Mouse (Mus musculus): ENCODE measurements around the gene Olfr314.
"Not testable (repeated sequence)": the region's sequence is repeated elsewhere in the genome, so short reads cannot be mapped to it uniquely, and the experiment has no call there.

Olfr314 gene

DNA sequence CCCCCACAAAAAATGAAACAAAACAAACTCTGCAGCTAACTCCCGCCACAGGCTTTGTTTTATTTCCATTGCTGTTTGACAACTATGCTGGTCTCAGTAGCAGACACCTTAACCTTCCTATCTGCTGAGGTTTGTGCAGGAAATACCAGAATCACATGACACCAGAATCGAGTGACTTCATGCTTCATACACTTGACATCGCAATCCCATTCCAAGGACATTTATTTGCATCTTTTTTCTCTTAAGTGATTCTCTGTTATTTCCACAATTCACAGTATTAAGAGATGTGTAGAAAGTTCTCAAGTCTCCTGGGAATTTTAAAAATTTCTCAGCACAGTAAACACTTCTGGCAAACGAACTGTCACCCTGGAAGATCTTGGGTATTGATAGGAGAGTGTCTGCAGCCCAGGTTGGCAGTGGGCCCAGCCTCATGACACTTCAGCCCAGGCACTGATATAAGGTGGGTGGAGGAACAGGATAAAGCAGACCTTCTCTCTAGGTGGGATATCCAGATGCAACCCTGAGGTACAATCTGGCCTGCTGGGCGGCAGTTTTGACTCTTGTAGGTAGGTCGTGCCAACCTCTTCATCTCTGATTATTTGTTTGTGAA, at the start of gene Olfr314:
Gene Olfr314, plus strand, starts transcription at position 473 of the 610 bp plus-strand sequence.
- DNase-seq (ENCODE audit: inconsistent ontology term), result no peak

GRCm38 (mm10) chr11:58733372-58733771, 49.4 kb upstream of the Olfr314 start:
- no peak for DNase-seq (ENCODE audit: inconsistent ontology term)

DNA sequence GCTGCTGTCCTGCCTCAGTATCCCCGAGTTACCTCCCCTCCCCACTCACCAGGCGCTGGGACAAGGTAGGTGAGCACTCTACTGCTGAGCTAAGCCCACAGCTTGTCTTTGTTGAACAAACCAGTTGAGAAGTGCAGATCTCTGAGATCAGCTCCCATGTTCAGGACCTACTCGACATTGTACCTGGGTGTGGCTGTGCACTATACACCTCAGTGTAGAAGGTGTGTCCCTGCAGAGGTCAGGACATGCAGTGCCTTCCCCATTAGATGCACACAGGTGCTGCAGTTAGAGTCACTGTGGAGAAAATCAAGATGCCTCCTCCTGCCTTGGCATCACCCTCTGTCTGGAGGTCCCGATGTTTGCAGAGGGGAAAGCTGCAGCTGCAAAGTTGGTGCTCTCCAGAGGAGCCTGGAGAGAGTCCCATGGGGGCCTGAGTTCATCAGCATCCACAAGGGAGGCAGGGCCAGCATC, 43.9 kb upstream of the Olfr314 start, which contains the start of gene Olfr317:
Gene Olfr317, minus strand, starts transcription at position 421 of the 471 bp plus-strand sequence.
- DNase-seq (ENCODE audit: inconsistent ontology term), result no peak

- DNase-seq (ENCODE audit: inconsistent ontology term), result not testable (repeated sequence)
Observed at GRCm38 (mm10) chr11:58751096-58751495, 31.7 kb upstream of the Olfr314 start.

DNA sequence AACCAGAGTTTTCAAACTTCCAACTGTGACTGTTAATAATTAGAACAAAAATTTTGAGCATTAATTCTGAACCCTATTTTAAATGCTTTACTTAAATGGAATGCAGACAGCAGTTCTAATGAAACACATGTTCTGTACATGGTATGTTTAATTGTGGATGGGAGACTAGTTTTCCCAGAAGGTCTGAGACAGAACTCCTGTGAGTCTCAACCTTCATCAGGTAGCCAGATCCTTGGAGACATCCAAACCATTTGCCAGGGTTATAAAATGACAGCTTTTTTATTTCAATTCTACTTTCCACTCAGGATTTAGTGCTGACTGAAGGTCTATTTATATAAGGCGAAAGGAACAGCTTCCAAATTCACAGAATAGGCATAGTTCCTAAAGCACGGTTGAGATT, 30.3 kb upstream of the Olfr314 start, which contains the start of gene Olfr316:
Gene Olfr316, plus strand, starts transcription at position 301 of the 400 bp plus-strand sequence.
- DNase-seq (ENCODE audit: inconsistent ontology term), result no peak

DNA sequence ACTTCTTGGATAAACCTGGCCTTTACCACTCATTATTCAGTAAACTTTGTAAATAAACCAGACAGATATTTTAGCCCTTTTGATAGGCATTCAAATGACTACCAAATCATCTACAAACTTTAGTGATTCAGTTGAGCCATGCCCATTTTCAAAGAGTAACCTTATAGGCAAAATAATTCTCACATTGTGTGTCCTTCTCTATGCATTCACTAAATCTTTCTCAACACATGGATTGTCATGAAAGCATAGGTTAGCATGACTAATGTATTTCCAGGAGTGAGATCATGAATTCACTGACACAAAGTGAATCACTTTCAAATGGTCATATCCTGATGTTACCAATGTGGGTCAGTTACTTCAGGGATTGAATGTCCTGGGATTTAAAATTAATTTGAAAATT, 9.9 kb upstream of the Olfr314 start, which contains the start of gene Olfr315:
Gene Olfr315, plus strand, starts transcription at position 301 of the 400 bp plus-strand sequence.
- no peak for DNase-seq (ENCODE audit: inconsistent ontology term)

- DNase-seq (ENCODE audit: inconsistent ontology term), result no peak
Observed at GRCm38 (mm10) chr11:58784182-58784581, 1.4 kb downstream of the Olfr314 start.

GRCm38 (mm10) chr11:58787651-58788050, 4.9 kb downstream of the Olfr314 start:
- DNase-seq (ENCODE audit: inconsistent ontology term), result no peak

DNA sequence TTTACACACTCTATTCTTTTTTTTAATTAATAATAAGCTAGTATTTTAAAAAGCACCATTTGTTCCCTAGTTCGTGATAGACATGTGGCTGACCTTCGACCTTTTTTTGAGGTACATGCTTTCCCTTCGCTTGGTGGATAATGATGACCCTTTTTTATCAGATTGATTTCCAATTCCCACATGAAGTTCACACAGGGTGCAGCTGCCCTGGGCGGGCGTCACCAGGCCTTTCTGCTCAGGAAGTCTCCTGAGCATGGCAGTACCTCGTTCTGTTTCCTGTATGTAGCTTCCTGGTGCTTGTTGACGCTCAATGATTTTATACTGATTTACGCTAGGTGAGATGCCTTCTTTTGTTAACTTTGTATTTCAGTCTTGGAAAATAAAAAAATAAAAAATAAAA, 5.6 kb downstream of the Olfr314 start:
- DNase-seq (ENCODE audit: inconsistent ontology term), result no peak

- DNase-seq (ENCODE audit: inconsistent ontology term), result no peak
Observed at GRCm38 (mm10) chr11:58789532-58789931, 6.8 kb downstream of the Olfr314 start.

DNA sequence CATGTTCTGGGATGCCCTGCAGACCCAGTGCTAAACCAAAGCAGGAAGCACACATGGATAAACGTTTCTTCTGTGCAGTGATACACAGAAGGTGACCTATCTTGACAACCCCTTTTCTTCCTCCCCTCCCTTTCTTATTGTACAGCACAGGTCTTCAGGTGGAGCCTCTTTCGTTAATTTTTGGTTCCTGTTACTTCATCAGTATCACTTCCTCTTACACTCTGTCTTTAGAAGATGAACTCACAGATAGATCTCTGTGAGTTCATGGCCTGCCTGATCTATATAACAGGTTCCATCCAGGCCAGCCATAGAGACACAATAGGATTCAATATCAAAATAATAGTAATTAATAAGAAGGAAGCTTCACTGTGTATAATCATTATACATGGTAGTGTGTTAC, 7.3 kb downstream of the Olfr314 start:
- no peak for DNase-seq (ENCODE audit: inconsistent ontology term)

GRCm38 (mm10) chr11:58790646-58791045, 7.9 kb downstream of the Olfr314 start:
- DNase-seq (ENCODE audit: inconsistent ontology term), result peak; percentile 55

GRCm38 (mm10) chr11:58795856-58796255, 13.1 kb downstream of the Olfr314 start:
- no peak for DNase-seq (ENCODE audit: inconsistent ontology term)

DNA sequence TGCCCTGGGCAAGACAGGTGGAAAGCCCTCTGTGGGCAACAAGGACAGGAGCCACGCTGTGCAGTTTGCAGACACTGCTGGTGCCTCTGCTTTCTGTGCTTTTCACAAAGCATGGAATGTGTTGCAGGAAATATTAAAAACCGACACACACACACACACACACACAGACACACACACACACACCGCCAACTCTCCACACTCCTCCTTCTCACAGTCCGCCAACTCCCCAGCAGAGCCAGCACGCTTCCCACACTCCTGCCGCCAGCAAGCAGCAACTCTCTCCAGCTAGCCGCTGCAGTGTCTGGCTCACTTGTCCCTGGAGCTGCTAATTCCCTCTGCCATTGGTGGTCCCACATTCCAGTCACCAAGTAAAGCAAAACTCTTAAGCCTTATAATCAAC, 14.1 kb downstream of the Olfr314 start:
- no peak for DNase-seq (ENCODE audit: inconsistent ontology term)

- no peak for DNase-seq (ENCODE audit: inconsistent ontology term)
Observed at GRCm38 (mm10) chr11:58799747-58800146, 17.0 kb downstream of the Olfr314 start.

- DNase-seq (ENCODE audit: inconsistent ontology term), result peak; percentile 25
Observed at GRCm38 (mm10) chr11:58801558-58802228, 18.9 kb downstream of the Olfr314 start, which contains the start of gene Fam183b. Gene Fam183b (minus strand): TSS chr11:58801960.

DNA sequence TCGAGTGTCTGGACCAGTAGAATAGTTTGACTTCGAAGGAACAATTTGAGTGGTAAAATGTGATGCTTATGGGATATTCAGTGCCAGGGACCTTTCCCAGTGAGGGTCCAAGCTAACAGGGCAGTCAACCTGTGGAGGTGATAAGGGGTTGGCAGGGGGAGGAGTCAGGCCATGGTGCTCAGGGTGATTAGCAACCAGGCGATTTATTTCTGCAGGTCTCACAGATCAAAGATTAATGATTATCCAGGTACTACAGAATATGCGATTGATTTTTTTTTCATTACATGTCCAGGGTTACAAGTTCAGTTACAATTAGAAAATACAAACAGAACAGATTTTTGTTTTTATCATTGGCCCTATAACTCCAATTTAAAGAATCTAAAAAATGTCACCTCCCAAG, 21.1 kb downstream of the Olfr314 start:
- DNase-seq (ENCODE audit: inconsistent ontology term), result no peak

- no peak for DNase-seq (ENCODE audit: inconsistent ontology term)
Observed at GRCm38 (mm10) chr11:58804393-58804792, 21.6 kb downstream of the Olfr314 start.

GRCm38 (mm10) chr11:58812001-58812400, 29.2 kb downstream of the Olfr314 start:
- DNase-seq (ENCODE audit: inconsistent ontology term), result no peak

DNA sequence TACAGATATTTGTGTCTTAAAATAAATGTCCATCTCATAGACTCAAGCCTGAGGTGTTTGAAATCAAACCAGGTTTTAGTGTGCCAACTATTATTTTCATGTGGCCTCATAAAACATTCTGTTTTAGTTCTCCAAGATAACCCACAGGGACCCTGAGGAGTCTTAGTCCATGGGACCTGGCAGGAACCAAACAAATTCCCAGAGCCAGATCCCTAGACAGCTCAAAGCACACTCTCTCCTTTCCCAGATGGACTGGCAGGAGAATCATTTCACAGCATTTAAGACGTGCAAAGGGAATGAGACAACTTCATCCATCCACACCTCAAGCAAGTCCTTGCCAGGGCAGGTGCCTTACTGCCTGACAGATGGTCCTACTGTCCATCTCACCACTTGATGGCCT, 31.9 kb downstream of the Olfr314 start, which contains the start of gene Olfr313:
Gene Olfr313, plus strand, starts transcription at position 301 of the 400 bp plus-strand sequence.
- not testable (repeated sequence) for DNase-seq (ENCODE audit: inconsistent ontology term)

DNA sequence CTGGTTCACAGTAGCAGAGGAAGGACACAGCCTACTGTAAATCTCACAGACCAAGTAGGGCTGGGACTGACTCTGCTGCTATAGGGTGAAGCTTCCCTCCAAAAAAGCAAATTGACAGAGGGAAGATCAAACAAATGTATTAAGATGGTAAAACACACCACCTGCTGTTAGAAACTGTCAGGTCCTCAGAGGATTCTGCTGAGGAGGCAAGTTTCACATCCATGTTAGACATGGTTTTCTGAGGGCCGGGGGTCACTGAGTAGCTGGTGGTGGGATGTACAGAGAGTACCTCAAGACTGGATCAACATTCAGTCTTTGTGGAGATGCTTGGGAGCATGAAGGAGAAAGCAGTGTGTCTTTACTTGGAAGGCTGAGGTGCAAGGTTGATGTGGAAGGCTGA, 32.9 kb downstream of the Olfr314 start:
- no peak for DNase-seq (ENCODE audit: inconsistent ontology term)

- not testable (repeated sequence) for DNase-seq (ENCODE audit: inconsistent ontology term)
Observed at GRCm38 (mm10) chr11:58828937-58829336, 46.2 kb downstream of the Olfr314 start, which contains the start of gene Olfr312. Gene Olfr312 (plus strand): TSS chr11:58829237.

GRCm38 (mm10) chr11:58829764-58830163, 47.0 kb downstream of the Olfr314 start:
- no peak for DNase-seq (ENCODE audit: inconsistent ontology term)
